Mouse (Mus musculus): ENCODE measurements around the gene Tnfrsf18. TPM values are rescaled to one million over a fixed set of nuclear protein-coding genes. Genes with fewer than 3 reads are reported as not detected.

Tnfrsf18 gene
- total RNA-seq, 2 experiments from 2014 or later = 2.3 TPM; not detected in 1

GRCm38 (mm10) chr4:156067256-156067949 is 41.4 kb downstream of the Tnfrsf18 start:
- no peak for ATAC-seq (replicated peaks; ENCODE audit: low FRiP score, poor library complexity, severe bottlenecking)

- no peak for ATAC-seq (replicated peaks; ENCODE audit: low FRiP score, poor library complexity, severe bottlenecking)
Observed at GRCm38 (mm10) chr4:156069701-156070100, 43.7 kb downstream of the Tnfrsf18 start.

- ATAC-seq (replicated peaks; ENCODE audit: low FRiP score, poor library complexity, severe bottlenecking) = no peak
Observed at GRCm38 (mm10) chr4:156070276-156070675, 44.3 kb downstream of the Tnfrsf18 start.

GRCm38 (mm10) chr4:156070716-156071115 is 44.8 kb downstream of the Tnfrsf18 start:
- ATAC-seq (replicated peaks; ENCODE audit: low FRiP score, poor library complexity, severe bottlenecking) = no peak

GRCm38 (mm10) chr4:156076911-156077382 is 51.0 kb downstream of the Tnfrsf18 start:
- ATAC-seq (replicated peaks; ENCODE audit: low FRiP score, poor library complexity, severe bottlenecking) = no peak

- no peak for ATAC-seq (replicated peaks; ENCODE audit: low FRiP score, poor library complexity, severe bottlenecking)
Observed at GRCm38 (mm10) chr4:156077499-156078301, 51.7 kb downstream of the Tnfrsf18 start.

Other genes with a start within 250 kb of the Tnfrsf18 start
- 1.3 TPM in 1 of 2 replicates, not detected in the other for gene Tmem88b, start 240.3 kb upstream of the Tnfrsf18 start, total RNA-seq (2015; ENCODE audit: low replicate concordance)
- gene Tmem88b, start 240.3 kb upstream of the Tnfrsf18 start, total RNA-seq (2017; ENCODE audit: low replicate concordance) = 0.42 and 1.3 TPM in 2 replicates
- 2.5 TPM in 1 of 2 replicates, not detected in the other for gene Ankrd65, start 235.7 kb upstream of the Tnfrsf18 start, total RNA-seq (2015; ENCODE audit: low replicate concordance)
- gene Ankrd65, start 235.7 kb upstream of the Tnfrsf18 start, total RNA-seq (2017; ENCODE audit: low replicate concordance) = 1.7 and 4.3 TPM in 2 replicates
- gene Mrpl20, start 223.3 kb upstream of the Tnfrsf18 start, total RNA-seq (2015; ENCODE audit: low replicate concordance) = 33.0 and 33.8 TPM in 2 replicates
- 18.9 and 45.0 TPM in 2 replicates for gene Mrpl20, start 223.3 kb upstream of the Tnfrsf18 start, total RNA-seq (2017; ENCODE audit: low replicate concordance)
- 117 and 136 TPM in 2 replicates for gene Ccnl2, start 213.7 kb upstream of the Tnfrsf18 start, total RNA-seq (2015; ENCODE audit: low replicate concordance)
- gene Ccnl2, start 213.7 kb upstream of the Tnfrsf18 start, total RNA-seq (2017; ENCODE audit: low replicate concordance) = 187 and 202 TPM in 2 replicates
- gene Aurkaip1, start 194.9 kb upstream of the Tnfrsf18 start, total RNA-seq (2015; ENCODE audit: low replicate concordance) = 25.0 and 35.9 TPM in 2 replicates
- 48.7 and 56.0 TPM in 2 replicates for gene Aurkaip1, start 194.9 kb upstream of the Tnfrsf18 start, total RNA-seq (2017; ENCODE audit: low replicate concordance)
- 2.1 TPM in 1 of 2 replicates, not detected in the other for gene Mxra8, start 186.5 kb upstream of the Tnfrsf18 start, total RNA-seq (2015; ENCODE audit: low replicate concordance)
- not detected in 2 replicates for gene Mxra8, start 186.5 kb upstream of the Tnfrsf18 start, total RNA-seq (2017; ENCODE audit: low replicate concordance)
- gene Dvl1, start 178.8 kb upstream of the Tnfrsf18 start, total RNA-seq (2015; ENCODE audit: low replicate concordance) = 3.7 and 6.7 TPM in 2 replicates
- 4.8 and 6.3 TPM in 2 replicates for gene Dvl1, start 178.8 kb upstream of the Tnfrsf18 start, total RNA-seq (2017; ENCODE audit: low replicate concordance)
- not detected in 2 replicates for gene Tas1r3, start 162.8 kb upstream of the Tnfrsf18 start, total RNA-seq (2015; ENCODE audit: low replicate concordance)
- 0.14 and 0.85 TPM in 2 replicates for gene Tas1r3, start 162.8 kb upstream of the Tnfrsf18 start, total RNA-seq (2017; ENCODE audit: low replicate concordance)
- gene Cptp, start 156.7 kb upstream of the Tnfrsf18 start, total RNA-seq (2015; ENCODE audit: low replicate concordance) = 1.5 and 1.7 TPM in 2 replicates
- gene Cptp, start 156.7 kb upstream of the Tnfrsf18 start, total RNA-seq (2017; ENCODE audit: low replicate concordance) = 2.5 and 6.4 TPM in 2 replicates
- 5.6 and 10.0 TPM in 2 replicates for gene Ints11, start 156.6 kb upstream of the Tnfrsf18 start, total RNA-seq (2015; ENCODE audit: low replicate concordance)
- gene Ints11, start 156.6 kb upstream of the Tnfrsf18 start, total RNA-seq (2017; ENCODE audit: low replicate concordance) = 7.8 and 8.5 TPM in 2 replicates
- 2.3 and 5.9 TPM in 2 replicates for gene Pusl1, start 134.4 kb upstream of the Tnfrsf18 start, total RNA-seq (2015; ENCODE audit: low replicate concordance)
- 2.2 and 5.3 TPM in 2 replicates for gene Pusl1, start 134.4 kb upstream of the Tnfrsf18 start, total RNA-seq (2017; ENCODE audit: low replicate concordance)
- 5.6 and 10.0 TPM in 2 replicates for gene Acap3, start 134.3 kb upstream of the Tnfrsf18 start, total RNA-seq (2015; ENCODE audit: low replicate concordance)
- gene Acap3, start 134.3 kb upstream of the Tnfrsf18 start, total RNA-seq (2017; ENCODE audit: low replicate concordance) = 4.3 and 23.7 TPM in 2 replicates
- 9.4 and 19.4 TPM in 2 replicates for gene Ube2j2, start 82.3 kb upstream of the Tnfrsf18 start, total RNA-seq (2015; ENCODE audit: low replicate concordance)
- 25.6 and 41.3 TPM in 2 replicates for gene Ube2j2, start 82.3 kb upstream of the Tnfrsf18 start, total RNA-seq (2017; ENCODE audit: low replicate concordance)
- gene C1qtnf12, start 63.8 kb upstream of the Tnfrsf18 start, total RNA-seq (2015; ENCODE audit: low replicate concordance) = 99.9 and 100 TPM in 2 replicates
- gene C1qtnf12, start 63.8 kb upstream of the Tnfrsf18 start, total RNA-seq (2017; ENCODE audit: low replicate concordance) = 21.5 and 35.8 TPM in 2 replicates
- gene B3galt6, start 33.5 kb upstream of the Tnfrsf18 start, total RNA-seq (2015; ENCODE audit: low replicate concordance) = 1.0 and 4.4 TPM in 2 replicates
- 1.2 and 1.4 TPM in 2 replicates for gene B3galt6, start 33.5 kb upstream of the Tnfrsf18 start, total RNA-seq (2017; ENCODE audit: low replicate concordance)
- gene Sdf4, start 33.3 kb upstream of the Tnfrsf18 start, total RNA-seq (2015; ENCODE audit: low replicate concordance) = 11.1 and 16.7 TPM in 2 replicates
- 101 and 127 TPM in 2 replicates for gene Sdf4, start 33.3 kb upstream of the Tnfrsf18 start, total RNA-seq (2017; ENCODE audit: low replicate concordance)
- gene Tnfrsf4, start 12.3 kb upstream of the Tnfrsf18 start, total RNA-seq (2015; ENCODE audit: low replicate concordance) = 5.2 TPM in 1 of 2 replicates, not detected in the other
- gene Tnfrsf4, start 12.3 kb upstream of the Tnfrsf18 start, total RNA-seq (2017; ENCODE audit: low replicate concordance) = 5.5 TPM in 1 of 2 replicates, not detected in the other
- gene Ttll10, start 33.2 kb downstream of the Tnfrsf18 start, total RNA-seq (2015; ENCODE audit: low replicate concordance) = not detected in 2 replicates
- gene Ttll10, start 33.2 kb downstream of the Tnfrsf18 start, total RNA-seq (2017; ENCODE audit: low replicate concordance) = not detected in 2 replicates
- 5.2 and 7.7 TPM in 2 replicates for gene 9430015G10Rik, start 83.8 kb downstream of the Tnfrsf18 start, total RNA-seq (2015; ENCODE audit: low replicate concordance)
- gene 9430015G10Rik, start 83.8 kb downstream of the Tnfrsf18 start, total RNA-seq (2017; ENCODE audit: low replicate concordance) = 11.6 and 16.0 TPM in 2 replicates
- gene Rnf223, start 104.3 kb downstream of the Tnfrsf18 start, total RNA-seq (2015; ENCODE audit: low replicate concordance) = not detected in 2 replicates
- gene Rnf223, start 104.3 kb downstream of the Tnfrsf18 start, total RNA-seq (2017; ENCODE audit: low replicate concordance) = not detected in 2 replicates
- 24.2 and 26.7 TPM in 2 replicates for gene Agrn, start 171.3 kb downstream of the Tnfrsf18 start, total RNA-seq (2015; ENCODE audit: low replicate concordance)
- 22.9 and 27.7 TPM in 2 replicates for gene Agrn, start 171.3 kb downstream of the Tnfrsf18 start, total RNA-seq (2017; ENCODE audit: low replicate concordance)
- gene Isg15, start 174.7 kb downstream of the Tnfrsf18 start, total RNA-seq (2015; ENCODE audit: low replicate concordance) = 70.9 and 108 TPM in 2 replicates
- 185 and 281 TPM in 2 replicates for gene Isg15, start 174.7 kb downstream of the Tnfrsf18 start, total RNA-seq (2017; ENCODE audit: low replicate concordance)
- gene AW011738, start 177.1 kb downstream of the Tnfrsf18 start, total RNA-seq (2015; ENCODE audit: low replicate concordance) = 8.3 and 18.6 TPM in 2 replicates
- 29.9 and 35.8 TPM in 2 replicates for gene AW011738, start 177.1 kb downstream of the Tnfrsf18 start, total RNA-seq (2017; ENCODE audit: low replicate concordance)
- gene Perm1, start 189.7 kb downstream of the Tnfrsf18 start, total RNA-seq (2015; ENCODE audit: low replicate concordance) = 2.3 and 3.6 TPM in 2 replicates
- gene Perm1, start 189.7 kb downstream of the Tnfrsf18 start, total RNA-seq (2017; ENCODE audit: low replicate concordance) = 4.3 and 4.9 TPM in 2 replicates
- gene Plekhn1, start 208.7 kb downstream of the Tnfrsf18 start, total RNA-seq (2015; ENCODE audit: low replicate concordance) = 11.0 and 11.1 TPM in 2 replicates
- gene Plekhn1, start 208.7 kb downstream of the Tnfrsf18 start, total RNA-seq (2017; ENCODE audit: low replicate concordance) = 9.9 and 12.8 TPM in 2 replicates
- 12.1 and 15.0 TPM in 2 replicates for gene Noc2l, start 209.8 kb downstream of the Tnfrsf18 start, total RNA-seq (2015; ENCODE audit: low replicate concordance)
- gene Noc2l, start 209.8 kb downstream of the Tnfrsf18 start, total RNA-seq (2017; ENCODE audit: low replicate concordance) = 24.8 and 28.3 TPM in 2 replicates
- gene Samd11, start 229.5 kb downstream of the Tnfrsf18 start, total RNA-seq (2015; ENCODE audit: low replicate concordance) = 110 and 112 TPM in 2 replicates
- 181 and 200 TPM in 2 replicates for gene Samd11, start 229.5 kb downstream of the Tnfrsf18 start, total RNA-seq (2017; ENCODE audit: low replicate concordance)

All from erythroblast, adult 5-6 weeks (primary cell).